Mouse (Mus musculus) gastrocnemius, postnatal 10 days (tissue): ENCODE data around the gene Pde10a. TPM values are rescaled to one million over a fixed set of nuclear protein-coding genes. Genes with fewer than 3 reads are reported as not detected.

Source experiments
- DNase-seq: peaks from one replicate; pipeline ENCODE4 v3.0.0; 2021; ENCODE audit warnings: mixed read lengths
- total RNA-seq, 2 experiments: library from RNA; stranded (reverse); gene quantifications; 2 replicates each; pipeline ENCODE4 v1.2.3; 2021

Pde10a gene
- total RNA-seq, 2 experiments from 2014 or later: 5.7 to 7.4 TPM

DNA sequence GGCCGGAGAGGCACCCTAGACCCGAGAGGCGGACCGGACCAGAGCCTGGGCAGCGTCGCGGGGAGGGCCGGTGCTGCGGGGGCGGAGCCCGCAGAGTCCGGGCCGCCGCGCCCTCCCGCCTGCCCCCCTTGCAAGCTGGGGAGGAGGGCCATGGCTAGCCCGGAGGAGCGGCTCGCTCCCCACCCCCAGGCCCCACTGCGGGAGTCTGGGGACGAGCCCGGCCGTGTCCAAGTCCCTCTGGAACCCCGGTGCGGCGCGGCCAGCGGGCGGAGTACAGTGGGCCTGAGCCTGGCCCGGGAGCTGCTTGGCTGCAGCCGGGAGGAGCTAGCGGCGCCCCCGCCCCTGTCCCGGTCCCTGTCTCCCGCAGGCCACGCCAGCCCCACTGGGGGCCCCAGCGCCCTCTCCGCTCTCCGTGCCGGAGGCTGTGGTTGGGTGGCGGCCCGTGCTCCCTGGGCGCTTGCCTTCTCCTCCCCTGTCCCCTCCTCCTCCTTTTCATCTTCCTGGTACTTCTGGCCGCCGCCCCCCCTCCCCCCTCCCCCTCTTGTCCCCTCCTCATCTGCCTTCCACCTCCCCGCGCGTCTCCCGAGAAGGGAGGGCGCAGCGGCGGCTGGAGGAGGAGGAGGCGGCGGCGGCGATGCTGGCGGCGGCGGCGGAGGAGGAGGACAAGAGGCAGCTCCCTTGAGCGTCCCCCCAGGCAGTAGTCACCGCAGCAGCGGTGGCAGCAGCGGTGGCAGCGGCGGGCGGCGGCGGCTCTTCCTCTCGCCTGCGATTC lies 276.1 kb downstream of the Pde10a start:
- DNase-seq: peak; percentile 72

DNA sequence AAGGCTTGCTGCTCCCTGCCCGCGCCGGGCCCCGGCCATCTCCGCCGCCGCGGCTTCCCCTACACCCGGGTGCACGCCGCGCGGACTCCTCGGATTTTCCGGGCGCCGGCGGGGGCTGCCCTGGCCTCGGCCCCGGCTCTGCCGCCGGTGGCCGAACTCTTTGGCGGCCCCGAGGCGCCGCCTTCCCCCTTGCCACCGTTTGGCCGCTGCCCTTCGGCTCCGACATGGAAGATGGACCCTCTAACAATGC lies 276.6 kb downstream of the Pde10a start:
- no peak for DNase-seq

DNA sequence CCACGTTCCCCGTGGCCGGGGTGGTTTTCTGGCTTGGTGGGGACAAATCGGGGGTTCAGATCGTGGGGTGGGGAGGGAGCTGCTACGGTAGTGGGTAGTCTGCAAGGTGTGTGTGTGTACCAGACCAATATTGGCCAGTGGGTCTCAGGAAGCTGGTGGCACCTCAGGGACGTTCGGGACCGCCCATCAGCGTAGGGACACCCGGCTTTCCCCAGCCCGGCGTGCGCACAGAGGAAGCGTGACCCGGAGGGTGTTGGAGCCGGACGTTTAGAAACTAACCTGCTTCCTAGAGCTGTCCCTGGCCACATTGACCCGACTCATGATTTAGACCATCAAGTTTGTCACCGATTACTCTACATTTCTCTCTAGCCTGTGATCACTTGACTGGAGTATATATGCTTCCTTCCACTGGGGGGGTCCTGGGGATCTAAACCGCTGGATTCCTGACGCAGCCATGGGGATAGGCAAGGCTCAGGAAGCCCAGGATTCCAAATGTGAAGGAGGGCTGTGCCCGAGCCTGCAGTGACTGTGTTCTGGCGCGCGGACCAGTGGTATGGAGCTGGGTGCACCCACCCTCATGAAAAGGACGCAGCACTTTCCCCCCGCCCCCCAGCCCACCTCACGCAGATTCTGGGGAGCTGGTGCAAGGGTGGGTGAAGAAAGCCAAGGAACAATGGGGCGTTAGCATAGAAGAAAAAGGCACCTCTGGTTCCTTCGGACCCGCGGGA lies 277.2 kb downstream of the Pde10a start:
- peak; percentile 45 for DNase-seq

DNA sequence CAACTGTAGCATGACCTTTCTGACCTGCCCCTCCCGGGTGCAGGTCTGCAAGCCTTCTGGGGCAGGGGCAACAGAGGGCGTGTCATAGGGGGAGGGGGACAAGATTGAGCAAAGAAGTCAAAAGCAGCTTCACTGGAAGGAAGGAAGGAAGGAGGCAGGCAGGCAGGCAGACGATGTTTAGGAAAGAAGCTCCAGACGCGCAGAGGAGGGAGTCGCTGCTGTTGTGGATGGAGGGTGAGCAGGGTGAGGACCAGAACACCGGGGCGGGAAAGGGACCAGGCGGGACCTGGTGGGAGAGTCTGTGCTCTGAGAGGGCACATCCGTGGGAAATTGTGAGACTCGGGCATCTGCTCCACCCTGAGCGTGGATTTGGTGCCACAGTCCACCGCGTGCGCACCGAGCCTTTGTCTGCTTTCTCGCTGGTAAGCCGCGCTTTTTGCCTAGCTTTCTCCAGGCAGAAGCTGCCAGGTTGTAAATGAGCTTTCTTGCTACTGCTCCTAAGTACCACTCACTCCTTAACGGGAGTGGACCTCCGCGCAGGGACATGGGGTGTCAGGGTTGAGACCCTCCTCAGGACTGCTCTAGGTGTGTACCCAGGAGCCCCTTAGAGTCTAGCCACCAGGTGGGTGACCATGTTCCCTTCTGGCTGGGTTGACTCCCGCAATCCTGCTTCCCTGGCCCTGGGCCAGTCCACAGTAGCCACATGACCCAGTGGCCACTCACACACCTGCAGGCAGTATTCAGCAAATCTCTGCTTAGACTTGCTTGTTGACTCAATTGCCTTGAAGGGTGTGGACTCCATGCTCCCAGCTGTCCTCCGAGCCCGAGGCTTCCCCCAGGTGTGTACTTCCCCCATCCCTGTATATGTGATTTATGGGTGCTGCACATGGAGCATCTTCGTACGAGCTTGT lies 278.0 kb downstream of the Pde10a start:
- DNase-seq: no peak

DNA sequence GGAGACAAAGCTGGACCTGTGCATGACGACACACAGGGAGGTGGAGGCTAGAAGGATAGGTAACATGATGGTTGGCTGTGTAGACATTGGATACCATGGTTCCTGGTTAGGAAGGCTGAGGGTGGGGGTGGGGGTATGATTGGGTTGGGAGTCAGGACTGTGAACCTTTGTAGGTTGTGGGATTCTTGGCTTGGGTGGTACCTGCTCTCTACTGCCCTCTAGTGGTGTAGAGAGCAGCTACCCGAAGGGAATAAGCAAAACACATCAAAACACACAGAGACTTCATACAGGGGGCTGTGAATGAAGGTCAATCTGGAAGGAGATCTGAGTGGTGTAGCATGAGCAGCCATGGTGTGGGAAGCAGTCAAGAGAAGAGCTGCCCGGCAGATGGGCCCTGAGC lies 282.2 kb downstream of the Pde10a start:
- no peak for DNase-seq

DNA sequence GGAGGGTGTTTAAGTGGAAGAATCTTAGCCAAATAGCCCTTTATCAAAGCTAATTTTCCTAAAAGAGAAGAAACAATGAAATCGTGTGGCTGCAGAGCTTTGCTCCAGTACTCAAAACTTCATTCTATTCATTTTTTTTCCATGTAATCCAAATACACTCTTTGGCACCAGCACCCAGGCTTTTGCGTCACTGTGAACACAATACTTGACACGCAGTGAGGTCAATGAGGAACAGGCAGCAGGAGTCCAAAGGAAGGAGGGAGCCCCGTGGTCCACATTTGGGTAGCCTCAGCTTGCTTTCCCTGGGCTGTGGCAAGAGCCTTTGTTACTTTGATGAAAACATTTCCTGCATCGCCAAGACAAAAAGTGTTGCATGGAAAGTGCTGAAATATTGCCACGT lies 284.6 kb downstream of the Pde10a start:
- no peak for DNase-seq

DNA sequence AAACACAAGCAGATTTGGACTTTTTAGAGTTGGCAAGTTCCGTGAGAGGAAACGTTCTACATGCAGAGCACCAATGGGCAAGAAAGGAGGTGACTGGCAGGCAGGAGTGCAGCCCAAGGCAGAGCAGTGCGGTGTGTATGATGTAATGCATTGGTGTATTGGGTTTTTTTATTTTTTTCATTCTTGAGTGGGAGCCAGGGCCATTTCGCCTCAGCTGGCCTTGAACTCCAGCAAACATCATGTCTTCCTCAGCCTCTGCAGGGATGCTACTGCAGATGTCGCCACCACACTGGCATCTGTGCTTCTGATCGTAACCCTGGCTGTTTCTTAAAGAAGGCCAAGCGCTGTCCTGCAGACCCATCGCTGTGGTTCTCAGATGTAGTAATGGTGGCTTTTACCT lies 285.0 kb downstream of the Pde10a start:
- DNase-seq: no peak

DNA sequence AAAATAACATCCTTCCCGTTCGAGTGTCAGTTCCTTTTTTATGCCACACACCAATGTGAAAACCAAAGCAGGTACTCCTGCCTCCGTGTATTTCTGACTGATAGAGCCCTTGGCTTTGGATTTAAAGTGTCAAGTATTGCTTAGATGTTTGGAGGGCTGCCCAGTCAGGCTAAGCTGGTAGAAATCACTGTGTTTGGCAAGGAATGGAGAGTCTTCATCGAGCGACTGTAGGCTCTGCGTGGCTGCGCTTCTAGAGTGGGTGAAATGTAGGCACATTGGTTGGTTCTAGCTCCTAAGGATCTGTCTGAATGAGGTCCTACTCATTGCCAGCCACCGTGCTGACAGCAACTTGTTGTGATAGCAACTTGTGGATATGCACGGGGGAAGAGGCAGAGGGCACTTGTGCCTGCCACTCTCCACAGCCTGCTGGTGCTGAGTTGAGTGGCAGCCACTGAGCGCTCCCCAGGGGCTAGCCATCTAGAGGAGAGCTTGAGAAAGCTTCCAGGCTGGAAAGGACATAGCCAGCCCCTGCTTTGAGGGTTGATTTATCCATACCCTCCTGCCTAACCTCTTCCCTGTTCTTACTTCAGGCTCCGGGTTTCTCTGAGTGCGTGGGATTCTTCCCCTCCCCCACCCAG lies 287.2 kb downstream of the Pde10a start:
- no peak for DNase-seq

DNA sequence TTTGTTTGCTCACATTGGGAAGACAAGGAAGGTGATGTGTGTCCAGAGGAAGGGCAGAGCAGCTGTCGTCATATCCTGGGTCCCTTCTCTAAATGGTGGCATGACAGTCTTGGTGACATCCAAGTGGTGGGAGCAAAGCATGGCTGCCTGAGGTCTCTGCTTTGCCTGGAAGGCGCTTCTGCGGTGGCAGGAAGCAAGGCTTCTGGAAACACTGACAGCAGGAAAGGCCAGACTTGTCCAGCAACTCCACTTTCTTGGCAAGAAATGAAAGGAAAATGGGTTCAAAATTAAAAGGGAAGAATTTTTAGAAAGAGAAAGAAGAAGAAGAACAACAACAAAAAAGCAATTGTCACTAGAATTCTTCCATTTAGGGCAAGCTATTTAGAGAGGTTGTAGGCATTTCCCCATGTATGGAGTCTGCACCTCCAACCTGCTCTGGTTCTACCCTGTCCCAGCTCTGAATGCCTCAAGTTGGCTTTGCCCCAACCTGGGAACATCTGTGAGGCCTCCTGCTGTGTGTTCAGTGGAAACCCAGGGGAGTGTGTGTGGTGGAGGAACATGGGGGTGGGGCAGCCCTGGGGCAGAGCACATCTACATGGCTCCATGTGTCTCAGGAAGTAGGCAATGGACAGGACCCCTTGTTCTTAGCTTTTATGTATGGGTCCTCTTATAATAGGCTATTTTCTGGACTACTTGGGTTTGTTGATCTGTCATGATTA lies 288.8 kb downstream of the Pde10a start:
- no peak for DNase-seq

DNA sequence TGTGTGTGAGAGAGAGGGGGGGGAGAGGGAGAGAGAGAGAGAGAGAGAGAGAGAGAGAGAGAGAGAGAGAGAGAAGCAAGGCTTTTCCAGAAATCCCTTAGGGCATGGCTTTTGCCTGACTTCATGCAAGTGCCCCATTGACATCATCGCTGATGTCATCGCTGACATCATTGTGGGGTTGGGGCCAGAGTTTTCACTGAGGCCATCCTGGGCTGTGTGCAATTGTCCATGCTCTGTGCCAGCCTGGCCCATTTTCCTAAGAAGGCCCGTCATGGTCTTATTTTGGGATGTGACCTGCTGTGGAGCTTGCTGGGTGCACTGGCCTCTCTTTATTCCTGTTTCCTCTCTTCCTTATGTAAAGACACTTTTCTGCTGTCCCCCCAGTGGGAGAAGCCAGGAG lies 290.2 kb downstream of the Pde10a start:
- DNase-seq: no peak

DNA sequence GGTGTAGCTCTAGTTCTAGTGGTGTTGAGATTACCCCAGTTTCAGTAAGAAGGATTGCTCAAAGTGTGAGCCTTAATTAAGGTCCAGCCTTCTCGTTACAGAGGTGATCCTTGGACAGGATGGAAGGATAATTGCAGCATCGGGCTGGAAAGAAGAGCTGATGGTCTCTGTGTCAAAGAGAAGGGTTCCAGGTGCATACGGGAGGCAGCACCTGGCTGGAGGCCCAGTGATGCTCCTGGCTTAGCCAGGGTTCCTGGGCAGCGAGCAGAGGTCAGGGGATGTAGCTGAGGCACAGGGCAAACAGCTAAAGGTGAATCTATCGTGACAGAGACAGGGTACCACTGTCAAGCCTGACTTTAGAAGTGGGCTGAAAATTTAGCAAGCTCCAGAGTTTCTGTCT lies 290.7 kb downstream of the Pde10a start:
- no peak for DNase-seq

DNA sequence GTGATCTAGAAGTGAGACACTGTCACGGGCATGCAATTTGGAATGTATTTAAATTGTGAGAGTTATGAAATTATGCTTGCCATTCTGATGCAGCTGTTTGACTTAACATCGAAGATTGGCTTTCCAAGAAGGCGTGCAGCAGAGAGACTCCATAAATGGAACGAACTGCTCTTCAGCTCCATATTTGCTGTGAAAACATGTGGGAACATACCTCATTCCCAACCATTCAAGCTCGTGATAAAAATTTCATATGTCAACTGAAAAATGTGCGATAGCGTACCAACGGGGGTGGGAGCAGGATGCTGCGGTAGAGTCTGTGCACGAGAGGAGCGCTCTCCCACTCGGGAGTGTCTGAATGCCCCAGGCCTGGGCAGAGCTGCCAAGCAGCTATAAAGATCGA lies 293.5 kb downstream of the Pde10a start:
- no peak for DNase-seq

DNA sequence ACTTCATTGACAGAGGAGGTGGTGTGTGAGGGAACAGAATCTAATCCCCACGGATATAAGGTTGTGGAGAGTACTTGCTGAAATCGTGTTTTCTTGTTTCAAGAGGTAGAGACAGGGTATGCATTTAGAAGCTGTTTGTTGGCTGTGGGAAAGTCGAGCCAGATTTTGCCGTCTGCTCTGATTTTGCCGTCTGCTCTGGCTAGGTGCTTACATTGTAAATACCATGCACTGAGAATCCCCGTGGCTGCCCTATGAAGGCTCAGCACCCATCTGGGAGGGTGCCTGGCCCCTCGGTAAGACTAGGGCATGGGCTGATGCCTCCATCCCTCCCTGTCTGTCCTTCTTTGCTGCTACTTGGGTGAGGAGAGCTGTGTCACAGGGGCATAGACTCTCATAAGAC lies 298.4 kb downstream of the Pde10a start:
- no peak for DNase-seq

DNA sequence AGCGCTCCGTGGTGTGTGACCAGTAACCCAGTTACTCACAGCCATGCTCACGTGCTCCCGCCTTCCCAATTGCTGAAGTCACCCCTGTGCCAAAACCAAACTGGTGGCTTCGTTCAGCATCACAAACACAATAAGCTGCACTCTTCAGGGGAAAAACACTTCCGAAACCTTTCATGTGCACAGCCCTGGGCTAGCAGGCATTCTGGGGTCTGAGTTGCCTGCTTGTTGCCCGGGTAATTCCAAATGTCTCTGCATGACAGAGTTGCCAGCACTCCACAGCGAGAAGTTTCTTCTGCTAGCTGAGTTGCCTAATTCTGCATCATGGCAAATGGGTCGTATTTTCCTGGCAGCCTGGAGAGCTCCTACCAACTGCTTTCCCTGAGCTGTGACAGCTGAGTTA lies 302.0 kb downstream of the Pde10a start:
- DNase-seq: no peak

DNA sequence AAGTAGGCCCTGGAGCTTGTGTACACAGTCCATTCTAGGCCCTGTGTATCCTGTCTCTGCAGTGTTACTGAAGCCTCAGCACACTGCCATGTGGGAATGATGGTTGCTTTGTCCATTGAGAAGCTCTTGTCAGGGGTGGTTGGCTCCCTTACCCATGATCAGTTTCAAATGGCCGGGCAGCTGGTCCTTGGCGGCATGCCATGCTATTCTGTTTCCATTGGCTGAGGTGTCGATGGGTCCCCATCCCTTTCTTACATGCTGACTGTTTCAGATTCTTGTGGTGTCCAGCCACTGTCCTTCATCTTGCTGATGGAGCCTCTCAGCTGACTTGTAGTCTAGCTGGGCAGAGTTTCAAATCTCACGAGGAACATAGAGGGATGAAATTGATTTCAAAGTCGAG lies 305.8 kb downstream of the Pde10a start:
- no peak for DNase-seq

DNA sequence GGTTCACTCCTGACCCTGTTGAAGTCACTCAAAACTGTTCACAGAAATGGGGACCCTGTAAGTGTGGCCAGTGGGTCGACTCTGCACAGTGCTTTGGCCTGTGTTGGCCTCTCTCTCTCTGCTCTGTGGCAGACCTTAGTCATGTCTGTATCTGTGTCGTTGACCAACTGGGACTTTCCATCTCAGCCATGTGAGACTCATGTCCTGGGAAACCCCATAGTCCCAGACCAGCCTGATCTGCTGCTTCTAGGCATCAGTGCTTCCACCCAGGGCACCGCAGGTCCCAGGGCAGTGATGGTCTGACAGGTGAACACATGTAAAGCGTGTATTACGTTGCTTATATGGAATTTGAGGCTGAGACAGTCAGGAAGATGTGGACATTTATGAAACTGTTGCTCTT lies 311.1 kb downstream of the Pde10a start:
- no peak for DNase-seq

DNA sequence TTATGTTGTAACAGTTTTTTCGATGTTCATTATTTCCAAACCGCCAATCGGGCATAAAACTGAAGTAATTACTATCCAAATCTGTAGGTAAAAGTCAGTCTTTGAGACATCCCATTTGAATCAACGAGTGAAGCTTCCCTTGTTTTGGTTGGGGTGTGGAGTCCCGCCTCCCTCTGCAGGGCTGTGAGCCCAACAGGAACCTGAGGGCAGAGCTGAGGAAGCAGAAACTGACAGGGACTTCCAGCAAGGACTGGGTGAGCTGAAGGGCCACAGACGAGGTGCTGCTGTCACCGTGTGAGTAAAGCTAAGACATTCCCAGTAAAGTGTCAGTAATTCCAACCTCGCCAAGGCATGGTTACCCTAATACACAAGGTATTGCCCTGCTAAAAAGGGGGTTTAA lies 313.1 kb downstream of the Pde10a start:
- DNase-seq: no peak

DNA sequence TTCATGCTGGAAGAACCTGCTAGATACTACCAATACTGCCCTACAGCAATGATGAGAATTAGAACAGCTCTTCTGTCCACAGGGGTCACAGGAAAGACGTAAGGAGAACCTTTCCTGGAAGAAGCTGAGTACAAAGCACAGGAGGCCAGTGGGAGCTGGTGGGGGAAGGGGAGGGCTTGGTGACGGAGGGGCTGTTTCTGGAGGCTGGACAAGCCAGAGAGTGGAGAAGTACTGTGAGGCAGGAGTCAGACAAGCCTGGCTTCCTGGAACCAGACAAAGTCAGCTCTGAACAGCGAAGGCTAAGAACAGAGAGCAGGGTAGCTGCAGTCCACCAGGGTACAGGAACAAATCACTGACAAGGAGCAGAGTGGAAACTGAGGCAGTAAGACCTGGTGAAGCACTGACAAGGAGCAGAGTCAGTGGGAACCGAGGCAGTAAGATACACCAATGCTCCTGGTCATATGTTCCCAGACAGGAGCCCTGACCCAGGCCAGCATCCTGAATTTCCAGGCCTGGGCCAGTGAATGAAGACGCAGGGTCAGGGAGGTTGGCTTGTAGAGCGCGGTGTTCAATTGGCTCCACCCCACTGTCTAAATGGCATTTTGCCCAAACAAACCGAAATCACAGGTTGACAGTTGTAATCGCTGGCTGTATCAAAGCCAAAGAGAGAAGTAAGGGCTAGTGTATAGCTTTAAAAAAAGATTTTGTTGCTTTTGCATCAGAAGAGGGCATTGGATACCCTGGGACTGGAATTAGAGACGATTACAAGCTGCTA lies 314.3 kb downstream of the Pde10a start:
- no peak for DNase-seq

DNA sequence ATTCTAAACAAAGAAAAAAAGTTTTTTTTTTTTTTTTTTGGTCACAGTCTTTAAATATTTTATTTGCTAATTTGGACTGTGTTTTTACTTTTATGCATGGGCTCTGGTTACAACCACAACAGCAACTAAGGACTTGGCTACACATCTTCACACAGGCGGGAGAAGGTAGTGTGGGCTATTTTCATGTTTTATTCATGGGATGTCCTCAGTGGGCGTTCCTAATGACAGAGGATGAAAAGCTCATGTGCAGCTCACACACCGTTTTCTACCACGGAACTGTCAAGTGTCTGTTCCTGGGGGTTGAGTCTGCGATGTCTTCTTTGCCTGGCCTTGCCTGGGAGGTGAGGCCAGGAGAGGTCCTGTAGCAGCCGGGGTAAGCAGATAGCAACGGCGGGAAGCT lies 315.9 kb downstream of the Pde10a start:
- no peak for DNase-seq

DNA sequence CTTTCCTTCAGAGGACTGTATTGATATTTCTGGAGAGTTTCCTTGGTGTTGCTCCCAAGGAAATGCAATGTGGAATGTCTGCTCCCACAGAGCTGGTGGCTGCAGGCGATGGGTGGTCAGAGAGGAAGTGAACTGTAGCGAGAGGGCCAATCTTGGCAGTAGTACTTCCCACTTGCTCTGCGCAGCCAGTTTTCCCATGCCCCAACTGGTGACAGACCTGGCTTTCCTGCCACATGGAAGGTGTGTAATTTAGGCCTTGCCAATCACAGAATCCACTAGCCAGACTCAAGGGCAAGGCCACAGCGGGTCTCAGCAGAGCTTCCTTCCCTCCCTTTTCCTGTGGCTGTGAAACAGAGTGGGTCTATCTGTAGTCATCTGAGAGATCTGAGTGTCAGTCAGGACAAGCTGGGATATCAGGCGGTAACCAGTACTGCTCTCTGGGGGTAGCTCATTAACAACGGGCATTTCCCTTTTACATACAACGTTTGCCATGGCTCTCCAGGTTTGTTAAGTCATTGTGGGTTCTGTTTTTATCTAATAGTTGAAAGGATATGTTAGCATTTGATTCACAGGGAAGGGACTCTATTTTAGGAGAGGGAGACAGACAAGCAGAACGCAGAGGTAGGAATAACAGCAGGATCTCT lies 316.8 kb downstream of the Pde10a start:
- DNase-seq: no peak

DNA sequence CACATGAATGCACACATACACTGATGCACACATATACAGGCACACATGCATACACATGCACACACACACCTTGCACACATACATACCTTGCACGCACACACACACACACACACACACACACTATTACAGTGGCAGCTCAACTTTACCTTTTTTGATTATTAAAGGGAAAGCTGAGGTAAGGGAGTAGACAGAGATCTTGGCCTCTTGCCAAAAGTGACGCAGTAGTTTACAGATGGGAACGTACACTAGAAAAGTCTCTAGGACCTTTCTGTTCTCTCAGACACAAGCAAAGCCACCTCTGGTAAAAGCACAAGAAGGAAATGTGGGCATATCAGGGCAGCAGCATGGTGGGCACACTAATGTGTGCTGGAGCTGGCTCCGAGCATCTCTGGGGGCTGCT lies 317.5 kb downstream of the Pde10a start:
- DNase-seq: no peak
